Mouse (Mus musculus): Measurements from ENCODE around the gene Tbca. TPM values are rescaled to one million over a fixed set of nuclear protein-coding genes. Genes with fewer than 3 reads are reported as not detected.

The Tbca gene
- total RNA-seq, 4 experiments from 2014 or later = 125 to 134 (median 128) TPM

- no peak for DNase-seq (ENCODE audit: low spot score in 2 of 2)
Observed at GRCm38 (mm10) chr13:94847870-94848269, 59.2 kb downstream of the Tbca start.

- DNase-seq (ENCODE audit: low spot score in 2 of 2) = no peak
Observed at GRCm38 (mm10) chr13:94849351-94849750, 60.6 kb downstream of the Tbca start.

GRCm38 (mm10) chr13:94858016-94858575 is 69.4 kb downstream of the Tbca start:
- DNase-seq (ENCODE audit: low spot score in 2 of 2) = no peak

GRCm38 (mm10) chr13:94859256-94859655 is 70.5 kb downstream of the Tbca start:
- DNase-seq (ENCODE audit: low spot score in 2 of 2) = no peak

- no peak for DNase-seq (ENCODE audit: low spot score in 2 of 2)
Observed at GRCm38 (mm10) chr13:94862491-94863230, 74.0 kb downstream of the Tbca start.

GRCm38 (mm10) chr13:94866906-94867305 is 78.2 kb downstream of the Tbca start:
- DNase-seq (ENCODE audit: low spot score in 2 of 2) = no peak

GRCm38 (mm10) chr13:94867772-94868171 is 79.1 kb downstream of the Tbca start:
- no peak for DNase-seq (ENCODE audit: low spot score in 2 of 2)

GRCm38 (mm10) chr13:94868478-94868950 is 79.8 kb downstream of the Tbca start:
- DNase-seq (ENCODE audit: low spot score in 2 of 2) = peak in 1 of 2 experiments; percentile 15

- no peak for DNase-seq (ENCODE audit: low spot score in 2 of 2)
Observed at GRCm38 (mm10) chr13:94869541-94869940, 80.8 kb downstream of the Tbca start.

- no peak for DNase-seq (ENCODE audit: low spot score in 2 of 2)
Observed at GRCm38 (mm10) chr13:94870071-94870460, 81.4 kb downstream of the Tbca start.

- DNase-seq (ENCODE audit: low spot score in 2 of 2) = no peak
Observed at GRCm38 (mm10) chr13:94870461-94871186, 81.9 kb downstream of the Tbca start.

- DNase-seq (ENCODE audit: low spot score in 2 of 2) = no peak
Observed at GRCm38 (mm10) chr13:94871806-94872320, 83.2 kb downstream of the Tbca start.

- DNase-seq (ENCODE audit: low spot score in 2 of 2) = no peak
Observed at GRCm38 (mm10) chr13:94872439-94872838, 83.7 kb downstream of the Tbca start.

GRCm38 (mm10) chr13:94873111-94874038 is 84.7 kb downstream of the Tbca start:
- DNase-seq (ENCODE audit: low spot score in 2 of 2) = no peak

- DNase-seq (ENCODE audit: low spot score in 2 of 2) = no peak
Observed at GRCm38 (mm10) chr13:94874039-94874425, 85.3 kb downstream of the Tbca start.

- DNase-seq (ENCODE audit: low spot score in 2 of 2) = no peak
Observed at GRCm38 (mm10) chr13:94874656-94875395, 86.1 kb downstream of the Tbca start.

GRCm38 (mm10) chr13:94875396-94875880 is 86.7 kb downstream of the Tbca start, which contains the start of gene Otp:
TSS of gene Otp (plus strand) at chr13:94875602.
- no peak for DNase-seq (ENCODE audit: low spot score in 2 of 2)

- DNase-seq (ENCODE audit: low spot score in 2 of 2) = peak in 1 of 2 experiments; percentile 8
Observed at GRCm38 (mm10) chr13:94876286-94877210, 87.8 kb downstream of the Tbca start.

- no peak for DNase-seq (ENCODE audit: low spot score in 2 of 2)
Observed at GRCm38 (mm10) chr13:94877211-94877590, 88.5 kb downstream of the Tbca start.

Measured in left cerebral cortex, adult 8-10 months (tissue).